Mouse (Mus musculus): ENCODE measurements around the gene Rbpj. TPM values are rescaled to one million over a fixed set of nuclear protein-coding genes. Genes with fewer than 3 reads are reported as not detected.

Rbpj gene
- polyA plus RNA-seq, 1 experiment from 2014 or later: 56.1 TPM

- ATAC-seq (ENCODE audit: low FRiP score) (no peak), DNase-seq (ENCODE audit: low spot score) (no peak)
- H3K9ac ChIP-seq (ENCODE audit: low read depth, low read length): no peak overlapping the region
- H3K4me2 ChIP-seq (replicated peaks; ENCODE audit: low read depth, low read length): no peak overlapping the region
- H3K27ac ChIP-seq (ENCODE audit: low read depth, low read length): no peak overlapping the region
- no peaks in the 10 kb centered on the region for H3K9me3 ChIP-seq (ENCODE audit: control insufficient read depth, low read length)
- no peaks in the 10 kb centered on the region for H3K27me3 ChIP-seq (ENCODE audit: control insufficient read depth, insufficient read depth, low read length)
- no peaks in the 10 kb centered on the region for H3K36me3 ChIP-seq (ENCODE audit: control insufficient read depth, insufficient read depth, low read length)
- WGBS: 83% methylated on average over 16 of the region's 16 CpGs
- H3K4me1 ChIP-seq (replicated peaks; ENCODE audit: control insufficient read depth, insufficient read depth, low read length): no peaks in the 10 kb centered on the region
- no peak overlapping the region for H3K4me3 ChIP-seq (ENCODE audit: low read depth, low read length)
Observed at GRCm38 (mm10) chr5:53466422-53467333, 726 bp downstream of the Rbpj start.

GRCm38 (mm10) chr5:53467602-53468001 lies 1.6 kb downstream of the Rbpj start:
- DNase-seq (ENCODE audit: low spot score) (no peak), ATAC-seq (ENCODE audit: low FRiP score) (no peak)
- H3K9ac ChIP-seq (ENCODE audit: low read depth, low read length): no peak overlapping the region
- H3K36me3 ChIP-seq (ENCODE audit: control insufficient read depth, insufficient read depth, low read length): no peaks in the 10 kb centered on the region
- no peak overlapping the region for H3K27ac ChIP-seq (ENCODE audit: low read depth, low read length)
- H3K4me2 ChIP-seq (replicated peaks; ENCODE audit: low read depth, low read length): no peak overlapping the region
- no peaks in the 10 kb centered on the region for H3K4me1 ChIP-seq (replicated peaks; ENCODE audit: control insufficient read depth, insufficient read depth, low read length)
- H3K9me3 ChIP-seq (ENCODE audit: control insufficient read depth, low read length): no peaks in the 10 kb centered on the region
- no peak overlapping the region for H3K4me3 ChIP-seq (ENCODE audit: low read depth, low read length)
- 68% methylated on average over 9 of the region's 9 CpGs for WGBS
- H3K27me3 ChIP-seq (ENCODE audit: control insufficient read depth, insufficient read depth, low read length): no peaks in the 10 kb centered on the region

GRCm38 (mm10) chr5:53468366-53468765 lies 2.4 kb downstream of the Rbpj start:
- no peak overlapping the region for H3K4me2 ChIP-seq (replicated peaks; ENCODE audit: low read depth, low read length)
- DNase-seq (ENCODE audit: low spot score) (no peak), ATAC-seq (ENCODE audit: low FRiP score) (no peak)

GRCm38 (mm10) chr5:53469098-53469776 lies 3.3 kb downstream of the Rbpj start:
- H3K9ac ChIP-seq (ENCODE audit: low read depth, low read length): no peak overlapping the region
- no peak overlapping the region for H3K4me2 ChIP-seq (replicated peaks; ENCODE audit: low read depth, low read length)
- H3K4me3 ChIP-seq (ENCODE audit: low read depth, low read length): no peak overlapping the region
- ATAC-seq (ENCODE audit: low FRiP score): no peak
- H3K27me3 ChIP-seq (ENCODE audit: control insufficient read depth, insufficient read depth, low read length): no peaks in the 10 kb centered on the region
- H3K27ac ChIP-seq (ENCODE audit: low read depth, low read length): no peak overlapping the region
- no peaks in the 10 kb centered on the region for H3K36me3 ChIP-seq (ENCODE audit: control insufficient read depth, insufficient read depth, low read length)
- H3K4me1 ChIP-seq (replicated peaks; ENCODE audit: control insufficient read depth, insufficient read depth, low read length): no peaks in the 10 kb centered on the region
- DNase-seq (ENCODE audit: low spot score): no peak
- 78% methylated on average over 6 of the region's 6 CpGs for WGBS
- H3K9me3 ChIP-seq (ENCODE audit: control insufficient read depth, low read length): no peaks in the 10 kb centered on the region

More at GRCm38 (mm10) chr5:53468366-53468765, 2.4 kb downstream of the Rbpj start:
- 60% methylated on average over 8 of the region's 8 CpGs for WGBS
- H3K36me3 ChIP-seq (ENCODE audit: control insufficient read depth, insufficient read depth, low read length): no peaks in the 10 kb centered on the region
- no peak overlapping the region for H3K9ac ChIP-seq (ENCODE audit: low read depth, low read length)
- H3K4me3 ChIP-seq (ENCODE audit: low read depth, low read length): no peak overlapping the region
- no peaks in the 10 kb centered on the region for H3K9me3 ChIP-seq (ENCODE audit: control insufficient read depth, low read length)
- H3K27ac ChIP-seq (ENCODE audit: low read depth, low read length): no peak overlapping the region
- no peaks in the 10 kb centered on the region for H3K4me1 ChIP-seq (replicated peaks; ENCODE audit: control insufficient read depth, insufficient read depth, low read length)
- H3K27me3 ChIP-seq (ENCODE audit: control insufficient read depth, insufficient read depth, low read length): no peaks in the 10 kb centered on the region

GRCm38 (mm10) chr5:53469777-53470131 lies 3.8 kb downstream of the Rbpj start:
- 62% methylated on average over 9 of the region's 9 CpGs for whole genome bisulfite sequencing
- ATAC-seq (ENCODE audit: low FRiP score): no peak
- Histone ChIP-seq H3K36me3 (ENCODE audit: control insufficient read depth, insufficient read depth, low read length) (no peaks in the 10 kb centered on the region), H3K9ac (ENCODE audit: low read depth, low read length) (no peak overlapping the region), H3K9me3 (ENCODE audit: control insufficient read depth, low read length) (no peaks in the 10 kb centered on the region), H3K27ac (ENCODE audit: low read depth, low read length) (no peak overlapping the region), H3K27me3 (ENCODE audit: control insufficient read depth, insufficient read depth, low read length) (no peaks in the 10 kb centered on the region), H3K4me2 (replicated peaks; ENCODE audit: low read depth, low read length) (no peak overlapping the region), H3K4me3 (ENCODE audit: low read depth, low read length) (no peak overlapping the region), H3K4me1 (replicated peaks; ENCODE audit: control insufficient read depth, insufficient read depth, low read length) (no peaks in the 10 kb centered on the region)
- no peak for DNase-seq (ENCODE audit: low spot score)

GRCm38 (mm10) chr5:53470141-53471079 lies 4.5 kb downstream of the Rbpj start:
- Histone ChIP-seq H3K27me3 (ENCODE audit: control insufficient read depth, insufficient read depth, low read length) (no peaks in the 10 kb centered on the region), H3K9me3 (ENCODE audit: control insufficient read depth, low read length) (no peaks in the 10 kb centered on the region), H3K9ac (ENCODE audit: low read depth, low read length) (no peak overlapping the region), H3K4me3 (ENCODE audit: low read depth, low read length) (no peak overlapping the region), H3K27ac (ENCODE audit: low read depth, low read length) (no peak overlapping the region), H3K4me2 (replicated peaks; ENCODE audit: low read depth, low read length) (no peak overlapping the region), H3K36me3 (ENCODE audit: control insufficient read depth, insufficient read depth, low read length) (no peaks in the 10 kb centered on the region), H3K4me1 (replicated peaks; ENCODE audit: control insufficient read depth, insufficient read depth, low read length) (no peaks in the 10 kb centered on the region)
- peak; percentile 30 for DNase-seq (ENCODE audit: low spot score)
- 36% methylated on average over 16 of the region's 16 CpGs for WGBS
- no peak for ATAC-seq (ENCODE audit: low FRiP score)

GRCm38 (mm10) chr5:53472485-53472884 lies 6.5 kb downstream of the Rbpj start:
- no peak overlapping the region for H3K27ac ChIP-seq (ENCODE audit: low read depth, low read length)
- WGBS: 77% methylated on average over 11 of the region's 11 CpGs
- no peaks in the 10 kb centered on the region for H3K36me3 ChIP-seq (ENCODE audit: control insufficient read depth, insufficient read depth, low read length)

GRCm38 (mm10) chr5:53479161-53479560 lies 13.2 kb downstream of the Rbpj start:
- Histone ChIP-seq H3K9me3 (ENCODE audit: control insufficient read depth, low read length) (no peaks in the 10 kb centered on the region), H3K36me3 (ENCODE audit: control insufficient read depth, insufficient read depth, low read length) (no peaks in the 10 kb centered on the region), H3K27me3 (ENCODE audit: control insufficient read depth, insufficient read depth, low read length) (no peaks in the 10 kb centered on the region), H3K9ac (ENCODE audit: low read depth, low read length) (no peak overlapping the region), H3K27ac (ENCODE audit: low read depth, low read length) (no peak overlapping the region), H3K4me3 (ENCODE audit: low read depth, low read length) (no peak overlapping the region), H3K4me1 (replicated peaks; ENCODE audit: control insufficient read depth, insufficient read depth, low read length) (no peaks in the 10 kb centered on the region), H3K4me2 (replicated peaks; ENCODE audit: low read depth, low read length) (no peak overlapping the region)
- ATAC-seq (ENCODE audit: low FRiP score) (no peak), DNase-seq (ENCODE audit: low spot score) (no peak)
- 90% methylated on average over 6 of the region's 6 CpGs for WGBS

More at GRCm38 (mm10) chr5:53472485-53472884, 6.5 kb downstream of the Rbpj start:
- ATAC-seq (ENCODE audit: low FRiP score): no peak
- no peaks in the 10 kb centered on the region for H3K27me3 ChIP-seq (ENCODE audit: control insufficient read depth, insufficient read depth, low read length)
- DNase-seq (ENCODE audit: low spot score): no peak
- no peaks in the 10 kb centered on the region for H3K4me1 ChIP-seq (replicated peaks; ENCODE audit: control insufficient read depth, insufficient read depth, low read length)
- H3K9ac ChIP-seq (ENCODE audit: low read depth, low read length): no peak overlapping the region
- no peak overlapping the region for H3K4me3 ChIP-seq (ENCODE audit: low read depth, low read length)
- H3K4me2 ChIP-seq (replicated peaks; ENCODE audit: low read depth, low read length): no peak overlapping the region
- no peaks in the 10 kb centered on the region for H3K9me3 ChIP-seq (ENCODE audit: control insufficient read depth, low read length)
